Mouse (Mus musculus) lung, postnatal 25 days (tissue): ENCODE results near the gene Krt33a.

ENCODE experiments used
- DNase-seq: peaks from one replicate; pipeline ENCODE4 v3.0.0; 2022; ENCODE audit warnings: low spot score

Gene Krt33a

GRCm38 (mm10) chr11:100016112-100016511, at the start of gene Krt33a:
Gene Krt33a (minus strand): TSS chr11:100016212.
- DNase-seq: no peak

GRCm38 (mm10) chr11:100058875-100059274, 42.9 kb upstream of the Krt33a start:
- DNase-seq: no peak

DNA sequence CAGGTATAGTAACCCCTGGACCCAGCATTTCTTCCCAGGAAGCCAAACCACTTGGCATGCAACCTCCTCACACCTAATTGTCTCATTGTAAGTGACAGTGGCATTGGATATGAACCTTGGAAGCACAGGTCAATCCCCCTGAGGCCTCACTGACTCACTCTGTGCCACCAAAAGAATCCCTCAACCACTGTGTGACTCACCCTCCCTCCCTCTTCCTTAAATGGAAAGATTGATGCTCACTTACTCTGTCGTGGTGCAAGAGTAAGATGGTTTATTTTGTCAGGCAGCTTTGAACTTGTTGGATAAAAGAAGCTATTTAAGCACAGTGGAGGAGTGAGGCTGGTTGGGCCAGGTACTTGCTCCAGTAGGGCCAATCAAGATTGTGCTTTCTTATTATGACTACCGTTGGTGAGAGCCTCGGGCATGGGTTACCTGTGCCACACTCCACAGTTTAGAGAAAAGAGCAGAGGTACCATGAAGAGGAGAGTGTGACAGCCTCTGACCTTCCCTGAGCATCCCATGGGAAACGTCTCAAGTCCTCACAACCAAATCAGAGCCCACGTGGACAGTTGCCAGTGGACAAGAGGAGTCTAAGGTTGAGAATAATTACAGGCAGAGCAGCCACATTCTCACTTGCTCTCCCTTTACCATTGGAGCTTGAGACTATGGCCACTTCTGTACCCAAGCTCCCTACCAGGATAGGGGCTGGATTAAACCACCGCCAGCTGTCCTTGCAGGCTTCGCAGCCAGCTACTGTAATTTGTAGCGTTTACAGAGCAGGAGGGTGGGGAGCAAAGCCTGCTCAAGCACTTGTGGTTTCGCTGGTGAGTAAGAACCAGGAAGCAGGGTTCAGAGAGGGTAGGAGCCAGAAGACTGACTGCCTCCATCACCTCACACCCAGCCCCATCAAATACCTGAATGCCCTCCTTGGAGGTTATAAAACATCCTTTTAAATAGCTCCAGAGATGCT, 40.0 kb upstream of the Krt33a start:
- peak; percentile 8 for DNase-seq

DNA sequence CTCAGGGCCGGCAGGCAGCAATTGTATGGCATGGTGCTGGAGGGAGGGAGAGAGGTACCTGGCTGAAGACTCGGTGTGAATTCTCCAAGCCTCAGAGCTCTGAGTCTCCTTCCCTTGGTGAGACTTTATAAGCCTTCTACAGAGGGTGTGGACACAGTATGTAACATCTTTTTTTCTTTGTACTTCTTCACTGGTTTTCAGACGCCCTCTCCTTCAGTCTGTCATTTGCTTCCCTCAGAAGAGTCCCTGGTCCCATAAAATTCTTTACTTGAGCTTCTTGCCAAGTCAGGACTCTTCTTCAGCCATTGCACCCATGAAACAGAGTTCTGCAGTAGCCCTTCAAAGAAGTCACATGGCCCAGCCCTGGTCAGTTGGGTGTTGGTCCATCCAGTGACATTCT, 34.4 kb upstream of the Krt33a start, which contains the start of gene Krt31:
TSS of gene Krt31 (minus strand) at position 101 of the 400 bp plus-strand sequence.
- DNase-seq: no peak

- no peak for DNase-seq
These were observed 31.2 kb upstream of the Krt33a start for GRCm38 (mm10) chr11:100047193-100047592.

- peak; percentile 2 for DNase-seq
These were observed 30.4 kb upstream of the Krt33a start for GRCm38 (mm10) chr11:100046303-100046866.

DNA sequence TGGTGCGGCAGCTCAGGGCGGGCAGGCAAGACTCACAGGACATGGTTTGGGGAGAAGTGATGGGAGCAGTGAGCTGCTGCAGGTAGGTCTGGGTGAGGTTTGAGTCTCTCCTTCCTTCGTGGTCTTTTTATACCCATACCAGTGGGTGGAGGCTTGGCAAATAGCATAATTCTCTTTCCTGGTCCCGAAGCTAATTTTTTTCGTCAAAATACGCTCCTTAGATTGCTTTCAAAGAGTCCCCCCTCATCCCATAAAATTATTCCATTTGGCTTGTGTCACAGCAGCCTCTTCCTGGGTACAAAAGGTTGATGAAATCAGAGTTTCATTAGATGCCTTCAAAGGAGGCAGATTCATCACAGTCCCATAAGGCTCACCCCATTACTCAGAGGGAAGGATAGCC, 25.4 kb upstream of the Krt33a start, which contains the start of gene Krt34:
TSS of gene Krt34 (minus strand) at position 101 of the 400 bp plus-strand sequence.
- DNase-seq: no peak

DNA sequence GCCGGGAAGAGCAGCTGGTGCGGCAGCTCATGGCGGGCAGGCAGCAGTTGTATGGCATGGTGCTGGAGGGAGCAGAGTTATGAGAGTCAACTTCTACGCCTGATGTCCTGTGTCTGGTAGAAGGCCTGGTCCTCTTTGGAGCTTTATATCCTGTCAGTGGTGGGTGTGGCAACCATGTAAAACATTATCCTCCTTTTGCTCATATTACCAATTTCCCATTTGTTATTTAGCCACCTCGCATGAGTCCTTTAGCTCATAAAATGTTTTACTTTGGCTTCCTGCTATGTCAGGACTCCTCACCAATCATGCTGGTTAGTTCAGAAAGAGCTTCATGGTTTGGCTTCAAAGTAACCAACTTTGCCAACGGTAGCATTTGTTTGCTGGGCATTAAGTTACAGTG, 13.8 kb upstream of the Krt33a start, which contains the start of gene Krt33b:
TSS of gene Krt33b (minus strand) at position 101 of the 400 bp plus-strand sequence.
- no peak for DNase-seq

GRCm38 (mm10) chr11:100021438-100021837, 5.4 kb upstream of the Krt33a start:
- DNase-seq: no peak

GRCm38 (mm10) chr11:100019466-100019865, 3.5 kb upstream of the Krt33a start:
- DNase-seq: no peak

- DNase-seq: peak; percentile 37
These were observed 2.3 kb downstream of the Krt33a start for GRCm38 (mm10) chr11:100013691-100014171.

DNA sequence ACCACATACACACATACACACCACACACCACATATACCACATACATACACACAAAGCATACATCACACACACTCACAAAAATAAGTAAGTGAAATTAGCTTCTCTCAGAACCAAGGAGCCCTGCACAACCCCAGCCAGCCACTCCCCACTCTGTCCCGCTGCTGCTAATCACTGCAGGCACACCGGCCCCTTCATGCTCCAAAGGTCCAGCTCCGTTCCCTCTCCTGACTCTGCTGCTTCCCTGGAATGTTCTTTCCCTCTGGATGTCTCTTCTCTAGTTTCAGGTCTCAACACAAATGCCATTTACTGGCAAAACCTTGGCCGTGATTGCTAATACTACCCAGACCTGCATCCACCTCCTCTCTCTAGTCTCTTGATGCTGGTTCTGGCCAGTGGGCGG, 5.3 kb downstream of the Krt33a start:
- no peak for DNase-seq

DNA sequence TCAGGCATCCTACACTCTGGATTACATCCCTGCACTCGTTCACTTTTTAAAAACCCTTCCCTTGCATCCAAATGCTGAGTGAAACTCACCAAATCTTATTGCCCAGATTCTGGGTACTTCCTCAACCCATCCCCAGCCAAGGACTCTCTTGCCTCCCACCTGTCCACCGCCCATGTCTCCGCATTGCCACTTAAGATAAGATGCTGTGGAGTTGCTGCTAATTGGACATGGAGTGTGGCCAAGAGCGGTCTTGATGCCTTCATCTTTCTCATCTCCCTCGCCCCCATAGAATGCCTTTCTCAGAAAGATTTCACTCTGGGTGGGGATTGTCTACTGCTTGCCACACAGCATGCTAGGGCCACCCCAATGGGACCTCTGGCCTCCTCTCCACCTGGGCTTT, 7.7 kb downstream of the Krt33a start:
- DNase-seq: no peak

DNA sequence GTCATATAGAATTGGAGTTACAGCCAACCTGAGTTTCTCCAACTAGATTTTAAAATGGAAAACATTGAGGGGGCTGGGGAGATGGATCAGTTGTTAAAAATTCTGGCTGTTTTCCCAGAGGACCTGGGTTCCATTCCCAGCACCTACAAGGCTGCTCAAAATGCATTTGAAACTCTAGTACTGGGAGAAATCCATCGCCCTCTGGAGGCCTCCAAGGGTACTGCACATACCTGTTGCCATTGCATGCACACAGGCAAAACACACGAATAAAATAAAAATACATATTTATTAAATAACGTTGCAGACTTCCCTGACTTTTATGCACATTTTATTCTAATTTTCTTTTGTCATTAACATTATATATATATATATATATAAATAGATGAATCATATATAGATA, 9.4 kb downstream of the Krt33a start:
- no peak for DNase-seq

DNA sequence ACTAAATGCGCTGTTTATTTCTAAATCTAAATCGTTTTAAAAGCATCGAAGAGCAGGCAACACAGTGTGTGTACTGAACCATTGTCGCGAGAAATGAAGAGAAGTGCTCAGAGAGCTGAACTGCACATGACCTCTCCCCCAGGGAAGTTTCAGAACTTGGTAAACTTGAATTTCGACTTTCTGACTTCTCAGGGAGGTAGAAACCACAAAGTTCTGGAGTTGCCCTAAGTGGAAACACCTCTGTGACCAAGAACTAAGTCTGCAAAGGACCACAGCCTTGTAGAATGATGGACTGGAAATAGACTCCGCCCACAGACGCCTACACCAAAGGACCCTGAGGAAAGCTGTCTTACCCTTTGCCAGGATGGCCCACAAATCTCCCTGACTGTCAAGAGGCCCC, 10.1 kb downstream of the Krt33a start:
- peak; percentile 18 for DNase-seq

DNA sequence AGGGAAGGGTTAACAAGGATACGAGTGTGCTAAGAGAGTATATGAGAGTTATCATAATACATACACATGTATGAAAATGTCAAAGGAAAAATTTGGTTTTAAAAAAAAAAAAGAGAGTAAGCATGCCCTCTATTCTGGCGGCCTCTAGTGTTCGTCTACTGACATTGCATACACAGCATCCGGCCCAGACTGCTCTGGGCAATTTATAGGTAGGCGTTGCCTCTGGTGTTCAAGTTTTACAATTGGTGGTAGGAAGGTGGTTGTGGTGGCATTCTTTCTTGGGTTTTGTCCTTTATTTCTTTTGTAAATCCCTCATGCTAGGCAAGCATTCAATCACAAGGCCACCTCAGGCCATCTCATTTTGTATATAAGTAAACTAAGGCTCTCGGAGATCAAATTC, 11.2 kb downstream of the Krt33a start:
- DNase-seq: peak; percentile 52

DNA sequence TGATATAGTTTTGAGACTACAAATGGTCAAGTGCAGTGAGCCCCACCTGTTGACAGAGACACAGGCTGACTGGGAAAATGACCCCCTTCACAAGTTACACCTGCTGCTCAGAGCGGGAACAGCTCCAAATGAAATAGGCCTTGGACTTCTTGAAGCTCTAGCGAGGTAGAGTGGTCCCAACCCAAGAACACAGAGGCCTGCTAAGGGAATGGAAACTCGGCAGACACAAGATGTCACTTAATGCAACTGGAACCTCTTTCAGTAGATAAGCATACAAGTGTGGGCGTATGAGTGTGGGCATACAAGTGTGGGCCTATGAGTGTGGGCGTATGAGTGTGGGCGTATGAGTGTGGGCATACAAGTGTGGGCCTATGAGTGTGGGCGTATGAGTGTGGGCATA, 16.9 kb downstream of the Krt33a start:
- no peak for DNase-seq

DNA sequence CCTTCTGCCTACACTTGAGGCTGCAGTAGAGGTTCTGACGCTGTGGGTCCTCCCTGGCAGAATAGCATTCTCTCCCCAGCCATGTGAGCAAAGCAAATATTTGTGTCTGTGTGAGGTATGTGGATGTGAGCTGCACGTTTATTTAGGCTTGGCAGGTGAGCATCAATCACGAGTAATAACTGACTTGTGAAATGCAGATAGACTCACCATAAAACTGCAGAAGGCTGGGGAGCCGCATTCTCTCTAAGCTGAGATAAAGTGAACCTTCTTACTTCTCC, 21.7 kb downstream of the Krt33a start:
- DNase-seq: peak; percentile 21

DNA sequence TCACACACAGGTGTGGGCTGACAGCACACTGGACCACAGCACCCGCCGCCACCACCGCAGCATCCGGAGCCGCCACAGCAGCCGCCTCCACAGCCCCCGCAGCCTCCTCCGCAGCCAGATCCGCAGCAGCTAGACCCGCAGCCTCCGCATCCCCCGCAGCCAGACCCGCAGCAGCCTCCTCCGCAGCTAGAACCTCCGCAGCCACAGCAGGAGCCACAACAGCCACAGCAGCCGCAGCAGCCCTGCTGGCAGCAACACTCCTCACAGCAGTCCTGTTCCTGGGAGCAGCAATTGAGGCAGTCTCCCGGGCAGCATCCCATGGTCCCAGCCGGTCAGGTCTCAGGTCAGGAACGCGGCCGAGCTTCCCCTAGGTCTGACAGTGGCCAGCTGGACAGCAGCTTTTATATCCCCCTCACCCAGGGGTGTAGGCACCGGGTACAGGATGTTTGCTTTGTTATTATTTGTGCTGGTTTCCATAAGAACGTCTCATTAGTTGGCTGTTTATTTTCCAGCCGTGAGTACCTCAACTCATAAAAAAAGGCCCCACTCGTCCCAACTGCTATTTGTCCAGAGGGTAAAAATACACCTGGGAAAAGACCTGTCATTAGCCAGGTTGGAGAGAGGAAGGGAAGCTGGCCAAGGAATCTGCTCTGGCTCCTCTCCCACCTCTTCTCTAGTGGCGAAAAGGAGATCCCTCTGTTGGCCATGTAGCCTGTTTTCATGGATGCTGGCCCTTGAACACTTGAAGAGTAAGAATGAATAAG, 22.2 kb downstream of the Krt33a start, which contains the start of gene Krtap17-1:
TSS of gene Krtap17-1 (minus strand) at position 375 of the 764 bp plus-strand sequence.
- DNase-seq: peak; percentile 6

DNA sequence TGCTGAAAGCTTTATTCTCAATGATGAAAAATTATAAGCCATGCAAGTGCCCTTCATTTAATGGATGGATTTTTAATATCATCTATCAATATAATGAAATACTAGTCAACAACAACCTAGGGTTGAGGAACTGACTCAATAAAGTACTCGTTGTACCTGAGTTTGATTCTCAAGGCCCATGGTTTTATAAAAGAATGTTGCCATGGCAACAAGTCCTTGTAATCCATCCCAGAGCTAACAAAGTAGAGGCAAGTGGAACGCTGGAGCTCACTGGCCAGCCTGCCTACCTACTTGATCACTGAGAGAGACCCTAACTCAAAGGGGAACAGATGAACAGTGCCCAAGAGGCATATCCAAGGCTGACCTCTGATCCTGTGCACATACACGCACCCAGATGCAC, 25.4 kb downstream of the Krt33a start:
- no peak for DNase-seq

GRCm38 (mm10) chr11:99989881-99990405, 26.1 kb downstream of the Krt33a start:
- DNase-seq: no peak

GRCm38 (mm10) chr11:99988530-99988929, 27.5 kb downstream of the Krt33a start:
- DNase-seq: no peak
